Mouse (Mus musculus) forebrain, embryonic 16.5 days (tissue): ENCODE data around the gene Krt34. TPM values are rescaled to one million over a fixed set of nuclear protein-coding genes. Genes with fewer than 3 reads are reported as not detected.

Experiments
- polyA plus RNA-seq: library from polyadenylated mRNA; unstranded; fragments of >200 nt; fragmentation: Nextera tagmentation; extraction: Ambion mirVana; gene quantifications from 2 replicates; pipeline ENCODE4 v1.2.1, GENCODE M21; 2015

The Krt34 gene
- polyA plus RNA-seq, 1 experiment from 2014 or later, result not detected

Other genes starting within 250 kb of the Krt34 start
- not detected in 2 replicates for gene Gm11596, start 248.1 kb downstream of the Krt34 start, polyA plus RNA-seq
- not detected in 2 replicates for gene Gm11569, start 242.6 kb downstream of the Krt34 start, polyA plus RNA-seq
- not detected in 2 replicates for gene Gm11554, start 237.1 kb downstream of the Krt34 start, polyA plus RNA-seq
- gene Krtap4-13, start 231.7 kb downstream of the Krt34 start, polyA plus RNA-seq, result not detected in 2 replicates
- not detected in 2 replicates for gene Gm11564, start 225.9 kb downstream of the Krt34 start, polyA plus RNA-seq
- gene 2300003K06Rik, start 203.5 kb downstream of the Krt34 start, polyA plus RNA-seq, result not detected in 2 replicates
- not detected in 2 replicates for gene Krtap4-16, start 189.9 kb downstream of the Krt34 start, polyA plus RNA-seq
- gene Gm11568, start 183.6 kb downstream of the Krt34 start, polyA plus RNA-seq, result not detected in 2 replicates
- gene Gm11559, start 177.1 kb downstream of the Krt34 start, polyA plus RNA-seq, result not detected in 2 replicates
- gene Krtap9-1, start 168.2 kb downstream of the Krt34 start, polyA plus RNA-seq, result not detected in 2 replicates
- gene Gm11567, start 162.4 kb downstream of the Krt34 start, polyA plus RNA-seq, result not detected in 2 replicates
- gene Krtap31-1, start 133.6 kb downstream of the Krt34 start, polyA plus RNA-seq, result not detected in 2 replicates
- gene Gm11565, start 126.8 kb downstream of the Krt34 start, polyA plus RNA-seq, result not detected in 2 replicates
- gene Krtap31-2, start 105.3 kb downstream of the Krt34 start, polyA plus RNA-seq, result not detected in 2 replicates
- not detected in 2 replicates for gene Krtap9-5, start 93.1 kb downstream of the Krt34 start, polyA plus RNA-seq
- gene Krtap29-1, start 62.5 kb downstream of the Krt34 start, polyA plus RNA-seq, result not detected in 2 replicates
- gene Krtap16-1, start 55.0 kb downstream of the Krt34 start, polyA plus RNA-seq, result not detected in 2 replicates
- not detected in 2 replicates for gene Krtap17-1, start 47.6 kb downstream of the Krt34 start, polyA plus RNA-seq
- not detected in 2 replicates for gene Krt33a, start 25.3 kb downstream of the Krt34 start, polyA plus RNA-seq
- gene Krt33b, start 11.7 kb downstream of the Krt34 start, polyA plus RNA-seq, result not detected in 2 replicates
- not detected in 2 replicates for gene Krt31, start 9.0 kb upstream of the Krt34 start, polyA plus RNA-seq
- not detected in 2 replicates for gene Krt32, start 46.7 kb upstream of the Krt34 start, polyA plus RNA-seq
- not detected in 2 replicates for gene Krt35, start 54.7 kb upstream of the Krt34 start, polyA plus RNA-seq
- gene Krt36, start 64.1 kb upstream of the Krt34 start, polyA plus RNA-seq, result not detected in 2 replicates
- not detected in 2 replicates for gene Krt13, start 80.0 kb upstream of the Krt34 start, polyA plus RNA-seq
- 2.2 TPM in 1 of 2 replicates, not detected in the other for gene Krt15, start 94.4 kb upstream of the Krt34 start, polyA plus RNA-seq
- 0.30 and 2.3 TPM in 2 replicates for gene Krt19, start 107.1 kb upstream of the Krt34 start, polyA plus RNA-seq
- not detected in 2 replicates for gene Krt9, start 151.7 kb upstream of the Krt34 start, polyA plus RNA-seq
- gene Krt14, start 166.0 kb upstream of the Krt34 start, polyA plus RNA-seq, result 0.38 and 1.6 TPM in 2 replicates
- not detected in 2 replicates for gene Krt16, start 207.3 kb upstream of the Krt34 start, polyA plus RNA-seq
- gene Krt17, start 219.5 kb upstream of the Krt34 start, polyA plus RNA-seq, result 0.27 and 0.62 TPM in 2 replicates
- gene Krt42, start 228.3 kb upstream of the Krt34 start, polyA plus RNA-seq, result not detected in 2 replicates